Mouse (Mus musculus): ENCODE measurements at regions not wholly inside any gene's neighbourhood (a gene's known extent, or its start where the extent isn't known, plus 50 kb on each side); places are given as distances from the start of the nearest gene placed in this dataset.

GRCm38 (mm10) chr4:70844742-70845141 is 309.9 kb upstream of the Megf9 start:
- no peak for DNase-seq (ENCODE audit: low spot score in 2 of 2)
- intact Hi-C loops (cut with DNase I), result no loop called here

DNA sequence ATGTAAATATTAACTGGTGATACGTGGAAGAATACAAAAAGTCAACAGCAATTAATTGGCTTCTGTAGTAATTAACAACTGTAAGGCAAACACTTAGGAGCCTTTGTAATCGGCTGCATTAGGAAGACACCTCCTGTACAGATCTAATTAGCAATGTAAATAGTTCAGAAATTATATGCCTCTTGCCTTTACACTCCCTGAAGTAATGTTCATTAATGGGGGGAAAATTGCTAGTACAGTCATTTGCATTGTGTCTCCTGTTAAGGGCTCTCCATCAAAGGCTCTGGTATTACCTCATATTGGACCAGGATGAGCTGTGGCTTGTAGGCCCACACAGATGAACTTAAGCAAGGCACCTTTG is 276.1 kb upstream of the Megf9 start:
- intact Hi-C loops (cut with DNase I), result no loop called here

GRCm38 (mm10) chr4:70810311-70810955 is 275.6 kb upstream of the Megf9 start:
- intact Hi-C loops (cut with DNase I), result no loop called here
- DNase-seq (ENCODE audit: low spot score in 2 of 2), result no peak

More for the DNA sequence above, 276.1 kb upstream of the Megf9 start:
- DNase-seq (ENCODE audit: low spot score in 2 of 2), result no peak

GRCm38 (mm10) chr4:70804925-70805342 is 270.1 kb upstream of the Megf9 start:
- DNase-seq (ENCODE audit: low spot score in 2 of 2), result peak; percentile 10 to 33

GRCm38 (mm10) chr4:70798483-70798882 is 263.7 kb upstream of the Megf9 start:
- no peak for DNase-seq (ENCODE audit: low spot score in 2 of 2)
- intact Hi-C loops (cut with DNase I), result no loop called here

More at GRCm38 (mm10) chr4:70804925-70805342, 270.1 kb upstream of the Megf9 start:
- intact Hi-C loops (cut with DNase I), result no loop called here

DNA sequence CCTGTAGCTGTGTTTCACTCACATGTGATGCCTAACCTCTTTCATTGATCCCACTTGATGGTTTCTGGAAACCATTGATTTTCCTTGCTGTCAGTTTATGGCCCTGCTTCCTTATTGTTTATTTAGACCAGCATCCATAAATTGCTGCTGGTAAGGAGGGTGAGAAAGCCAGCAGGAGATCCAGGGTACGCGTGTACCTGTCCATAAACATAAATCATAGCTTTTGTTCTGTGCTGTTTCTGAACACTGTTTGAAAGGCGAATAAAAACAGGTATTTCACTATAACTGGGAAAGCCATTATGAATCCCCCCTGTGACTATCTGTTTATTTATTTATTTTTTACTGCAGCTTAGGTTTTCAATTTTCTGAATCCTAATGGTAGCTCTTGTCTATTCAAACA is 263.1 kb upstream of the Megf9 start:
- intact Hi-C loops (cut with DNase I), result no loop called here

GRCm38 (mm10) chr4:70783487-70783886 is 248.7 kb upstream of the Megf9 start:
- no peak for DNase-seq (ENCODE audit: low spot score in 2 of 2)
- intact Hi-C loops (cut with DNase I), result no loop called here

More for the DNA sequence above, 263.1 kb upstream of the Megf9 start:
- DNase-seq (ENCODE audit: low spot score in 2 of 2), result no peak

DNA sequence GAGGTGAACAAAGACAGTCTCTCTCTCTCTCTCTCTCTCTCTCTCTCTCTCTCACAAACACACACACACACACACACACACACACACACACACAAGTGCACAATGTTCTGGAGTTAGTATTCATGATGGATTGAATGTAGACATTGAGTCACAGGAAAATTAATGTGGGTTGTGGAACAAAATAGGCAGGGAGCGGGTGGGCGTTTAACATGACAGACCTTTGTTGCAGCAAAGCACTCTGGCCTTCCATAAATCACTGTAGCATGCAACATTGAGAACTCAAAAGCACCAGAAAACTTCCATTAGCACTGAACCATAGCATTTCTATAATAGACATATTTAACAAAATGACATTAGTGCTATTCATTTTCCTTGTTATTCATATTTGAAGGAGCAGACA is 246.8 kb upstream of the Megf9 start:
- intact Hi-C loops (cut with DNase I), result no loop called here
- no peak for DNase-seq (ENCODE audit: low spot score in 2 of 2)

DNA sequence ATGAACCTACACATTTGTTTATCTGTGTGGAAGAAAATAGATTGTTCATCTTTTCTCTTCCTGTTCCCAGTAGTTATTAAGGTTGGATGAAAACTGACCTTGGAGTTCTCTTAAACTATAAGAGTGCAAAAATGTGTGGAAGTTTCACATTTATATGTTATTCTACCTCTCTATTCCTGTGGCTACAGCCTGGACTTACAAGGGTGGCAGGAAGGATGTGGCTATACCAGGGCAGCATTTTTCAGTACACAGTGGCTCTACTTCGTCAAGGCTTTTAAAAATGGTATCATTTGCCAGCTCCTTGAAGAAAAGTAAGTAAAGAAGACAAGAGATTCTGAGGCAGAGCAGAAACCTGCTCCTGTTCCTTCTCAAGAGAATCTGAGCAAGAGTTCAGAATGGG is 241.5 kb upstream of the Megf9 start:
- intact Hi-C loops (cut with DNase I), result no loop called here
- no peak for DNase-seq (ENCODE audit: low spot score in 2 of 2)

DNA sequence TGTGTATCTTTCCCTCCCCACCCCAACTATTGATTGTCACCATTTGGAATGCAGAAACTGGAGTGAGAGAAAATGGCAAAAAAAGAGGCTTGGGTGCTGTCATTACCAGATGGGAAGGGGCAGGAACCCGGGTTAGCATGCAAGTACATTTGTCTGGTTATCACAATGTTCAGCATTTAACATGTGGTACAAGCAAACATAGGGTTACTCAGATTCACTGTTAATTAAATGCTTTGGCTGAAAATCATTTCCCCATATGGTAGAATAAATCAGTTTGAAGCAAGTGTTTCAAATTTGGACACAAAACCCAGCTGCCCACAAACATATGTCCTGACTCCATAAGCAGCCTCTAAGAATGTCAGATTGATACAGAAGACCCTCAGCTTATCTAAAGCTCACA is 208.6 kb upstream of the Megf9 start:
- DNase-seq (ENCODE audit: low spot score in 2 of 2), result peak in 1 of 2 experiments; percentile 43
- intact Hi-C loops (cut with DNase I), result no loop called here

DNA sequence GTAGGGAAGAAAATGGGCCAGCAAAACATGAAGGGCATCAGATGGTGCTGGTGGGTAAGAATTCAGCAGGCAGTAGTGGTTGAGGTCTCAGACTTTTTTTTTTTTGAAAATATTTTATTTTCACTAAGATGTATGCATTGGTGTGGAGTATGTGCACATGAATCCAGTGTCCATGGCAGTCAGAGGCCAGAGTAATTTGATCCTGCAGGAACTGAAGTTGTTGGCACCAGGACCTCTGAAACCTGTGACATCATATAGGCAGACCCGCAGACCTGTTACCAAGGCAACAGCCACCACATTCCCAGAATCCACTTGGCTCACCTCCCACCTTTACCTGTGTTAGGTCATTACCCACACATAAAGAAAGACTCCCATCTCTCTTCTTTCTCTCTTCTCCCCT is 207.2 kb upstream of the Megf9 start:
- intact Hi-C loops (cut with DNase I), result no loop called here
- no peak for DNase-seq (ENCODE audit: low spot score in 2 of 2)

- intact Hi-C loops (cut with DNase I), result no loop called here
- DNase-seq (ENCODE audit: low spot score in 2 of 2), result no peak
These were observed 206.3 kb upstream of the Megf9 start for GRCm38 (mm10) chr4:70741121-70741520.

GRCm38 (mm10) chr4:70709126-70709689 is 174.4 kb upstream of the Megf9 start:
- no peak for DNase-seq (ENCODE audit: low spot score in 2 of 2)
- intact Hi-C loops (cut with DNase I), result no loop called here

DNA sequence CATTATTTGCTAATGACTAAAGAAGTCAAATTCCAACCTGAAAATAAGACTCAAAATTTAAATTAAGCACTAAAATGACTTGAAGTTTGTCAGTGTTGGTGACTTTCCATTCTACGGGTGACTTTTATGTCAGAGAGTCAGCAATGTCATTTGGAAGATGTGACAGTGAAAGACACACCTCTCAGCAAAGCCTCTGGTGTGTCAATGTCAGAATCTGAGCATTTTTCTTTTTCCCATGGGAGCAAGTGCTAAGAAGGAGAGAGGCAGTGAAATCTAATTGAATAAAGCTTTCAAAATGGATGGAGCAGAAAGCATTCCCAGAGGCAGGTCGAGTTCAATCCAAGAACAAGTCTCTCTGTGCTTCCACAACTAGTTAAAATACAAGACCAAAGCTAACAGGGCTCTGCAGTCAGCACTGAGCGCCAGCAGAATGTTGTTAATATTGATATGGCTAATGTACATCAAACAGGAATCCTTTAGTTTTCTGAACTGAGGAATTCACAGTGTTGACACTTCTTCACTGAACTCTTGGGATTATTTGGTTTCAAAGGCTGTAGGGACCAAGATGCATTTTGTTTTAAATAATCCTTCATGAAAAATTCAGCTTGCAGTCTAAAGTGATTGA is 170.4 kb upstream of the Megf9 start:
- DNase-seq (ENCODE audit: low spot score in 2 of 2), result no peak
- intact Hi-C loops (cut with DNase I), result no loop called here

DNA sequence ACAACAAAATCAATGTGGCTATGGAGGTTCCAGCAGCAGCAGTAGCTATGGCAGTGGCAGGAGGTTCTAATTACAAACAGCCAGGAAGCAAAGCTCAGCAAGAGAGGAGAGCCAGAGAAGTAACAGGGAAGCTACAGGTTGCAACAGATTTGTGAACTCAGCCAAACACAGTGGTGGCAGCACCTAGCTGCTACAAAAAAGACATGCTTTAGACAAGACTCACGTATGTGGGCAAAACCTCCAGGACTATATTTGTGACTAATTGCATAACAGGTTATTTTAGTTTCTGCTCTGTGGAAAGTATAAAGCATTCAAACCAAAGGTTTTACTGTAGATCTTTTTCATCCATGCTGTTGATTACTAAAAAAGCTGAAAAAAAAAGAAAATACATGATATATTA is 166.1 kb upstream of the Megf9 start:
- intact Hi-C loops (cut with DNase I), result no loop called here

DNA sequence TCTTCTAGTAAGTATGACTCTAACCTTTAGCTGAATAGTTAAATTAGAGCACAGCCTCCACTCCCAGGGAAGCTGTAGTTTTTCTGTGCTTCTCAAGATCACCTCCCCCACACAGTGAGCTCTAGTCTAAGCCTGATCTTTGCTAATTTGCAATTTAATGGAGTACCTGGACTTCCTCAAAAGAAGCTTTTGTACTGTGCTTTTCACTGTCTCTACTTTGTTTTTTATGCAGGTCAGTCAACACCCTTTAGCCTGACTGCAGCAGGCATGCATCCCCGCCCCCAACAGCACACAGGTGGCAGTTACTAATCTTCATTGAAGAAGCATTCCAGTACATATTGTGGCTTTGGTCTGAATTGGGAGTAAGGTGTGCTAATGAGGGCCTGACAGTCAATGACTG is 129.4 kb upstream of the Megf9 start:
- DNase-seq (ENCODE audit: low spot score in 2 of 2), result no peak

More for the DNA sequence above, 166.1 kb upstream of the Megf9 start:
- peak in 1 of 2 experiments; percentile 47 for DNase-seq (ENCODE audit: low spot score in 2 of 2)

DNA sequence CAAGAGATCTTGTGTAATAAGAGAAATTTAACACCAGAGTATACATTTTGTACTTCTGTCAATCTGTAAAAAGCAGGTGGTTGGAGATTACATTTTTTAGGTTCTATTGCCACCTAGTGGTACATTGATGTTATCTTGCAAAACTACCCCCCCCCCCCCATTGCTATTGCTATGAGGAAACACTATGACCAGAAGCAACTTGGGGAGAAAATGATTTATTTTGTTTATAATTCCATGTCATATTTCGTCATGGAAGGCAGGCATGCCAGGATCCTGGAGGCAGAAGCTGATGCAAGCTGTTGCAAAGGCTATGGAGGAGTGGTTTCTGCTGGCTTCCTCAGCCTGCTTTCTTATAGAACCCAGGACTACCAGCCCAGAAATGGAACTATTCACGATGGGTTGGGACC is 86.6 kb upstream of the Megf9 start:
- no peak for DNase-seq (ENCODE audit: low spot score in 2 of 2)
- intact Hi-C loops (cut with DNase I), result loop anchor here (2.0 kb wide), 1 partner anchor 21 kb away; no protein-coding TSS in a partner anchor

More for the DNA sequence above, 129.4 kb upstream of the Megf9 start:
- intact Hi-C loops (cut with DNase I), result no loop called here

DNA sequence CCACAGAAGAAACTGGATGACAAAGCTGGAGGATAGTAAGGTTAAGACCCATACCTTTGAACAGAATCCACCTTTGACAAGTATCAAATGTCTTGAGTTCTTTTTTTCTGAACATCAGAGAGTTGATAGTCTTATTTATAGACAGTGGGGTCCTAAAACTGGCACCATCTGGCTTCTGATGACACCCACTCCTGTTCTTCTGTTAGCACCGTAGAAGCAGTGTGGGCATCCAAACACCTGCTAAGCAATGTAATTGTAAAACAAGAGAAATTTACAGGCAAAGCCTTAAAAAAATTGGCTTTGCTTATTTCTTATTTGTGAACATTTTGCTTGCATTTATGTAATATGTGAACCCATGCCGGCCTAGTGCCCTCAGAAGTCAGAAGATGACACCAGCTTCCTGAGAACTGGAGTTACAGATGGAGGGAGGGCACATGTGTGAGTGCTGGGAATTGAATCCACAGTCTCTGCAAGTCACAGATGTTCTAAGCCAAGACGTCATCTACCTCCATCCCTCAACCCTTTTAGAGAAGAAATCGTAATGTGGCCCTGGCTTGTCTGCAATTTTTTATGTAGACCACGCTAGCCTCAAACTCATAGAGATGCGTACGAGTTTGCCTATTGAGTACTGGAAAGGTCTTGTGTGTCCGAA is 85.0 kb upstream of the Megf9 start:
- peak; percentile 33 to 81 for DNase-seq (ENCODE audit: low spot score in 2 of 2)
- intact Hi-C loops (cut with DNase I), result loop anchor here (2.0 to 10.0 kb wide), 2 partner anchors 19 to 825 kb away; no protein-coding TSS in a partner anchor

DNA sequence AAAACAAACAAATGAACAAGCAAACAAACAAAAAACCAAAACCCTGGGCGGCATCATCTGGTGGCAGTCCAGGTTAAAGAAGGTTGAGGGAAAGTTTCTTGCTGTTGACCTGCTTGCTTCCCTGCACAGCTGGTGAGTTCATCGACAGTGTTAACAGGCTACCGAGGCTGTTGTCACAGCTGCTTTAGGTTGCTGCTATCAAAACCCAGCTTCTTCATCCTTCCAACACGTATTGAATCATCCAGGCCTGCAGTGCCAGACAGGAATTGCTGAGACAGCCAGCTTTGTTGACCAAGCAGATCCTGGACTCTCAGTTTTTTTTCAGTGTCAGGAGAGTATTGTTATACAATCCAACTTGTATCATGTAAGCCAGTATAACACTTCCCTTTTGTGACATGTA is 81.0 kb upstream of the Megf9 start:
- intact Hi-C loops (cut with DNase I), result loop anchor here (10.0 kb wide), 1 partner anchor 829 kb away; no protein-coding TSS in a partner anchor
- no peak for DNase-seq (ENCODE audit: low spot score in 2 of 2)

GRCm38 (mm10) chr4:70614411-70614810 is 79.6 kb upstream of the Megf9 start:
- intact Hi-C loops (cut with DNase I), result loop anchor here (10.0 kb wide), 1 partner anchor 830 kb away; no protein-coding TSS in a partner anchor

More at GRCm38 (mm10) chr4:70614411-70614810, 79.6 kb upstream of the Megf9 start:
- DNase-seq (ENCODE audit: low spot score in 2 of 2), result no peak
